Comparison of ENCODE assay signal across 18 mouse cellular contexts in genomic region chr16:36930231-36931136, GRCm38 (mm10). TPM values are rescaled to one million over a fixed set of nuclear protein-coding genes. Genes with fewer than 3 reads are reported as not detected.
A peak's percentile ranks its signal among the peaks of the same experiment; 100 is the strongest.
DNase-seq lines count a peak whose midpoint lies in the region; ATAC-seq lines count a peak whose summit lies in the region.
"Had no signal": no experiment of that assay in that cellular context is flagged by ENCODE, and none has a peak within 500 bp of the region (broad histone marks: within the 10 kb centered on the region; RNA-seq: fewer than 3 reads in every experiment).

No protein-coding gene starts in this region.

- H3K36me3 ChIP-seq in splenic B cell, adult 2 months (ENCODE audit: control insufficient read depth, insufficient read depth, low read length, poor library complexity, severe bottlenecking) = peaks cover 2% of the 10 kb centered on the region; the same call in 1 of the 2 replicates
- peaks cover 13% of the 10 kb centered on the region for H3K36me3 ChIP-seq in midbrain, embryonic 11.5 days (ENCODE audit: control insufficient read depth, insufficient read depth, low read length)

- 89% methylated on average over 11 of the region's 11 CpGs for WGBS in midbrain, embryonic 11.5 days

- H3K27me3 ChIP-seq in splenic B cell, adult 2 months (ENCODE audit: control insufficient read depth, insufficient read depth, low read length, poor library complexity, severe bottlenecking) = no peaks in the 10 kb centered on the region
- H3K27me3 ChIP-seq in midbrain, embryonic 11.5 days (ENCODE audit: control insufficient read depth, insufficient read depth, low read length) = no peaks in the 10 kb centered on the region
- H3K27me3 ChIP-seq: embryonic facial prominence, embryonic 13.5 days; heart, embryonic 12.5 days had no signal

- no peaks in the 10 kb centered on the region for H3K9me3 ChIP-seq in midbrain, embryonic 11.5 days (ENCODE audit: control insufficient read depth, low read length)
- H3K9me3 ChIP-seq: embryonic facial prominence, embryonic 13.5 days; forebrain, embryonic 10.5 days; G1E; heart, embryonic 12.5 days had no signal

- no peak overlapping the region for H3K9ac ChIP-seq in midbrain, embryonic 11.5 days (ENCODE audit: low read length)
- H3K9ac ChIP-seq: embryonic facial prominence, embryonic 13.5 days; heart, embryonic 12.5 days; lung, embryonic 14.5 days had no signal

- H3K4me3 ChIP-seq in midbrain, embryonic 11.5 days (ENCODE audit: low read depth, low read length) = no peak overlapping the region
- H3K4me3 ChIP-seq: embryonic facial prominence, embryonic 13.5 days; forebrain, embryonic 10.5 days; heart, embryonic 12.5 days had no signal

- H3K27ac ChIP-seq in midbrain, embryonic 11.5 days (ENCODE audit: low read depth, low read length) = no peak overlapping the region
- H3K27ac ChIP-seq: forebrain, embryonic 10.5 days had no signal

- ATAC-seq in common myeloid progenitor, adult 5-6 weeks (replicated peaks; ENCODE audit: low read depth, poor library complexity, severe bottlenecking) = peak; percentile 34
- ATAC-seq in midbrain, embryonic 11.5 days (ENCODE audit: low FRiP score) = no peak

- H3K4me2 ChIP-seq in midbrain, embryonic 11.5 days = no peak overlapping the region
- H3K4me2 ChIP-seq: embryonic facial prominence, embryonic 13.5 days; heart, embryonic 12.5 days; lung, embryonic 14.5 days had no signal

- DNase-seq in adrenal gland, adult 2 months = peak; percentile 82
- DNase-seq in adrenal gland, adult 18-20 months (ENCODE audit: low spot score in 2 of 2) = no peak
- peak; percentile 26 for DNase-seq in lung, postnatal 25 days (ENCODE audit: low spot score)
- no peak for DNase-seq in lung, postnatal 4 days
- DNase-seq in splenic B cell, adult 2 months (ENCODE audit: low read depth, low spot score) = peak; percentile 69
- no peak for DNase-seq in midbrain, embryonic 11.5 days (ENCODE audit: low spot score, missing footprints)
- no peak for DNase-seq in urinary bladder, postnatal 14 days (ENCODE audit: low spot score)
- DNase-seq: cerebellum, adult 18-20 months; gastrocnemius, postnatal 36 days; heart, postnatal 36 days; lung, embryonic 14.5 days; midbrain, embryonic 14.5 days; right cerebral cortex, postnatal 14 days had no signal

- H3K4me1 ChIP-seq in midbrain, embryonic 11.5 days (ENCODE audit: control insufficient read depth, insufficient read depth, low read length) = no peaks in the 10 kb centered on the region
- H3K4me1 ChIP-seq: forebrain, embryonic 10.5 days had no signal

RNA-seq across cellular contexts. Expression of gene Hcls1, which starts 4.3 kb away (rescaled TPM):
- total RNA-seq in adrenal gland, adult 2 months (2021) = 10 to 100 TPM; 10.3 to 15.4 TPM
- polyA plus RNA-seq in adrenal gland, adult 2 months (2012; rRNA removed) = 7.7 and 8.1 TPM in 2 replicates
- 10 to 100 TPM; 11.0 to 15.0 TPM for total RNA-seq in adrenal gland, adult 18-20 months (2021)
- 137 and 146 TPM in 2 replicates for total RNA-seq in common myeloid progenitor, adult 5-6 weeks (2017)
- polyA plus RNA-seq in midbrain, embryonic 11.5 days (2014; fragmentation: Nextera tagmentation; extraction: Ambion mirVana) = 1.1 TPM in 2 replicates

RNA-seq across cellular contexts. Expression of gene Golgb1, which starts 55.5 kb away (rescaled TPM):
- 10 to 100 TPM; 68.0 to 98.8 TPM for total RNA-seq in adrenal gland, adult 2 months (2021)
- polyA plus RNA-seq in adrenal gland, adult 2 months (2012; rRNA removed) = 50.7 and 55.0 TPM in 2 replicates
- 10 to 100 TPM; 59.5 to 80.9 TPM for total RNA-seq in adrenal gland, adult 18-20 months (2021)
- total RNA-seq in common myeloid progenitor, adult 5-6 weeks (2017) = 44.5 and 58.3 TPM in 2 replicates
- polyA plus RNA-seq in midbrain, embryonic 11.5 days (2014; fragmentation: Nextera tagmentation; extraction: Ambion mirVana) = 78.4 and 84.6 TPM in 2 replicates

RNA-seq across cellular contexts. Expression of gene Eaf2, which starts 55.7 kb away (rescaled TPM):
- total RNA-seq in adrenal gland, adult 2 months (2021) = 1 to 10 TPM; 1.4 to 1.8 TPM
- not detected in 2 replicates for polyA plus RNA-seq in adrenal gland, adult 2 months (2012; rRNA removed)
- total RNA-seq in adrenal gland, adult 18-20 months (2021) = 1 to 10 TPM; 2.0 to 2.8 TPM
- not detected in 2 replicates for total RNA-seq in common myeloid progenitor, adult 5-6 weeks (2017)
- polyA plus RNA-seq in midbrain, embryonic 11.5 days (2014; fragmentation: Nextera tagmentation; extraction: Ambion mirVana) = 0.86 and 1.9 TPM in 2 replicates
- total RNA-seq: gastrocnemius, postnatal 36 days had no signal

RNA-seq across cellular contexts. Expression of gene Fbxo40, which starts 59.8 kb away (rescaled TPM):
- under 1 TPM; 0.28 to 0.29 TPM for total RNA-seq in adrenal gland, adult 2 months (2021)
- polyA plus RNA-seq in adrenal gland, adult 2 months (2012; rRNA removed) = 0.04 and 0.12 TPM in 2 replicates
- under 1 TPM; 0.13 to 0.38 TPM for total RNA-seq in adrenal gland, adult 18-20 months (2021)
- total RNA-seq in common myeloid progenitor, adult 5-6 weeks (2017) = 0.18 TPM in 1 of 2 replicates, not detected in the other
- 0.03 TPM in 1 of 2 replicates, not detected in the other for polyA plus RNA-seq in midbrain, embryonic 11.5 days (2014; fragmentation: Nextera tagmentation; extraction: Ambion mirVana)
- polyA plus RNA-seq: embryonic facial prominence, embryonic 13.5 days; G1E; lung, embryonic 14.5 days; midbrain, embryonic 14.5 days had no signal

Comparison
In these comparisons a context has a peak if more than half of its experiments do, and no peak if none do; other contexts are left out.
1. DNase-seq: peak in adrenal gland, adult 2 months (single experiment), lung, postnatal 25 days (single experiment) and splenic B cell, adult 2 months (single experiment); none in adrenal gland, adult 18-20 months (0 of 2), lung, postnatal 4 days (0 of 2), midbrain, embryonic 11.5 days (single experiment) and urinary bladder, postnatal 14 days (single experiment).